Mouse (Mus musculus) olfactory bulb, adult 2 months (tissue): ENCODE data around the gene Nobox.

Experiments used
- CTCF ChIP-seq: fragments of 200-500 bp; IDR thresholded peaks from 2 replicates; pipeline ENCODE4 v1.5.1; 2012; ENCODE audit warnings: low read depth, mild to moderate bottlenecking, low read length, moderate library complexity; ENCODE audit not compliant: insufficient read depth
- POLR2A ChIP-seq: fragments of 200-500 bp; IDR thresholded peaks from 2 replicates; pipeline ENCODE4 v1.6.1; 2012; ENCODE audit warnings: mild to moderate bottlenecking, low read depth, low read length, moderate library complexity; ENCODE audit not compliant: insufficient read depth

- TF ChIP-seq POLR2A: no peak
- no peak for TF ChIP-seq CTCF
Measured at GRCm38 (mm10) chr6:43266356-43266755, 43.0 kb downstream of the Nobox start.
